35 mouse cellular contexts compared by ENCODE assay signal in genomic region chr11:66247115-66247514, GRCm38 (mm10).
DNase-seq lines count a peak whose midpoint lies in the region; ATAC-seq lines count a peak whose summit lies in the region.
"Had no signal": no experiment of that assay in that cellular context is flagged by ENCODE, and none has a peak within 500 bp of the region (broad histone marks: within the 10 kb centered on the region; RNA-seq: fewer than 3 reads in every experiment).

No protein-coding gene starts in this region.

- H3K36me3 ChIP-seq in heart, embryonic 12.5 days: no peaks in the 10 kb centered on the region
- H3K36me3 ChIP-seq: embryonic facial prominence, embryonic 12.5 days; forebrain, embryonic 15.5 days; heart, embryonic 10.5 days; hindbrain, embryonic 12.5 days; intestine, embryonic 15.5 days; limb, embryonic 10.5 days; limb, embryonic 15.5 days; liver, embryonic 13.5 days; midbrain, embryonic 13.5 days; neural tube, embryonic 15.5 days had no signal

- no peak overlapping the region for H3K4me2 ChIP-seq in heart, embryonic 12.5 days
- H3K4me2 ChIP-seq: embryonic facial prominence, embryonic 12.5 days; forebrain, embryonic 15.5 days; hindbrain, embryonic 12.5 days; intestine, embryonic 15.5 days; limb, embryonic 15.5 days; liver, embryonic 13.5 days; midbrain, embryonic 13.5 days; neural tube, embryonic 15.5 days had no signal

- no peaks in the 10 kb centered on the region for H3K27me3 ChIP-seq in heart, embryonic 12.5 days (replicated peaks)
- H3K27me3 ChIP-seq: embryonic facial prominence, embryonic 12.5 days; forebrain, embryonic 15.5 days; hindbrain, embryonic 12.5 days; intestine, embryonic 15.5 days; limb, embryonic 15.5 days; liver, embryonic 13.5 days; megakaryocyte, embryonic 14.5 days; midbrain, embryonic 13.5 days; neural tube, embryonic 15.5 days had no signal

- no peak for ATAC-seq in heart, embryonic 12.5 days (ENCODE audit: insufficient number of reproducible peaks, low FRiP score)
- no peak for ATAC-seq in megakaryocyte-erythroid progenitor cell, adult 5-6 weeks (replicated peaks; ENCODE audit: low FRiP score, low TSS enrichment, poor library complexity, severe bottlenecking)
- ATAC-seq: CD4-positive, CD25-positive, alpha-beta regulatory T cell, adult 4 months; forebrain, embryonic 15.5 days; hindbrain, postnatal 0 days; intestine, embryonic 15.5 days; lung, postnatal 0 days; midbrain, embryonic 13.5 days had no signal

- peak; percentile 54 for DNase-seq in heart, adult 11 months
- DNase-seq in right cerebral cortex, adult 18-20 months: peak; percentile 21
- no peak for DNase-seq in right cerebral cortex, postnatal 4 days
- peak; percentile 33 to 34 for DNase-seq in right cerebral cortex, postnatal 10 days (ENCODE audit: low spot score in 2 of 2)
- no peak for DNase-seq in neural tube, embryonic 10.5 days (ENCODE audit: extremely low spot score, low spot score)
- DNase-seq: adrenal gland, postnatal 14 days; cerebellum, adult 11-12 months; cerebellum, adult 9-11 months; embryo, embryonic 11 days; gastrocnemius, postnatal 10 days; heart, postnatal 36 days; kidney, adult 8-10 months; kidney, postnatal 10 days; liver, embryonic 13.5 days; lung, adult 18-20 months; lung, postnatal 4 days; retina, postnatal 1 day; spleen, adult 18-20 months; thymus, adult 18-20 months; thymus, postnatal 36 days had no signal

- H3K9me3 ChIP-seq in heart, embryonic 12.5 days (replicated peaks): 0 out of 2 replicates have a peak, but pooled peaks cover 2% of the 10 kb centered on the region
- H3K9me3 ChIP-seq: embryonic facial prominence, embryonic 12.5 days; forebrain, embryonic 15.5 days; heart, embryonic 10.5 days; hindbrain, embryonic 12.5 days; intestine, embryonic 15.5 days; limb, embryonic 10.5 days; limb, embryonic 15.5 days; liver, embryonic 13.5 days; megakaryocyte, embryonic 14.5 days; midbrain, embryonic 13.5 days; neural tube, embryonic 15.5 days had no signal

- no peak overlapping the region for H3K27ac ChIP-seq in heart, embryonic 12.5 days (ENCODE audit: poor library complexity, severe bottlenecking)
- H3K27ac ChIP-seq: embryonic facial prominence, embryonic 12.5 days; forebrain, embryonic 15.5 days; heart, embryonic 10.5 days; hindbrain, embryonic 12.5 days; hindbrain, postnatal 0 days; intestine, embryonic 15.5 days; limb, embryonic 10.5 days; limb, embryonic 15.5 days; liver, embryonic 13.5 days; midbrain, embryonic 13.5 days; neural tube, embryonic 15.5 days had no signal

- H3K4me3 ChIP-seq in heart, embryonic 12.5 days: no peak overlapping the region
- H3K4me3 ChIP-seq: embryonic facial prominence, embryonic 12.5 days; forebrain, embryonic 15.5 days; heart, embryonic 10.5 days; hindbrain, embryonic 12.5 days; intestine, embryonic 15.5 days; limb, embryonic 10.5 days; limb, embryonic 15.5 days; liver, embryonic 13.5 days; megakaryocyte, embryonic 14.5 days; midbrain, embryonic 13.5 days; neural tube, embryonic 15.5 days had no signal

- no peaks in the 10 kb centered on the region for H3K4me1 ChIP-seq in heart, embryonic 12.5 days (replicated peaks)
- H3K4me1 ChIP-seq: embryonic facial prominence, embryonic 12.5 days; forebrain, embryonic 15.5 days; heart, embryonic 10.5 days; hindbrain, embryonic 12.5 days; intestine, embryonic 15.5 days; limb, embryonic 10.5 days; limb, embryonic 15.5 days; liver, embryonic 13.5 days; megakaryocyte, embryonic 14.5 days; midbrain, embryonic 13.5 days; neural tube, embryonic 15.5 days had no signal

- 83% methylated on average over 5 of the region's 5 CpGs for WGBS in heart, embryonic 12.5 days

- H3K9ac ChIP-seq in heart, embryonic 12.5 days: no peak overlapping the region
- H3K9ac ChIP-seq: embryonic facial prominence, embryonic 12.5 days; forebrain, embryonic 15.5 days; hindbrain, embryonic 12.5 days; intestine, embryonic 15.5 days; limb, embryonic 15.5 days; liver, embryonic 13.5 days; midbrain, embryonic 13.5 days; neural tube, embryonic 15.5 days had no signal

Comparison
In these comparisons a context has a peak if more than half of its experiments do, and no peak if none do; other contexts are left out.
1. DNase-seq: peak in heart, adult 11 months (single experiment), right cerebral cortex, adult 18-20 months (single experiment) and right cerebral cortex, postnatal 10 days (2 of 2); none in right cerebral cortex, postnatal 4 days (single experiment) and neural tube, embryonic 10.5 days (single experiment).